Mouse (Mus musculus) brain, adult 2 months (tissue): ENCODE data around the gene St7l.

Experiments
- DNase-seq: peaks from one replicate; pipeline ENCODE4 v3.0.0; 2011; ENCODE audit warnings: low read depth, low spot score

Gene St7l

DNA sequence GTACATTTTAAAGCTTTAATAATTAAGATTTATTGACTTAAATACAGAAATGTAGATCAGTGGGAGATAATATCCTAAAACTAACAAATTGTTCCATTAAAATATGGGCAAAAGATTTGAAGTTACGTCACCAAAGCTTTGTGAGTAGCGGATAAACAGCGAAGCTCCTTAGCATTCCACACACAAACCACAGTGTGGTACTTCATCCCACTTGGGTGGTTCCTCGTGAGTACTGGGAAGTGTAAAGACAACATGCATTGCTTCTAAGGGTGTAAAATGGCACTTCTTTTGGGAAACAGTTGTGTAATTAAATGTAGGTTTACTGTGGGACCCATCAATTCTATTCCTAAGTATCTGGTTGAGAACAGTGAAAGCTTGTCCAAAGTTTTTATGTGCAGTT, 37.3 kb downstream of the St7l start:
- no peak for DNase-seq

DNA sequence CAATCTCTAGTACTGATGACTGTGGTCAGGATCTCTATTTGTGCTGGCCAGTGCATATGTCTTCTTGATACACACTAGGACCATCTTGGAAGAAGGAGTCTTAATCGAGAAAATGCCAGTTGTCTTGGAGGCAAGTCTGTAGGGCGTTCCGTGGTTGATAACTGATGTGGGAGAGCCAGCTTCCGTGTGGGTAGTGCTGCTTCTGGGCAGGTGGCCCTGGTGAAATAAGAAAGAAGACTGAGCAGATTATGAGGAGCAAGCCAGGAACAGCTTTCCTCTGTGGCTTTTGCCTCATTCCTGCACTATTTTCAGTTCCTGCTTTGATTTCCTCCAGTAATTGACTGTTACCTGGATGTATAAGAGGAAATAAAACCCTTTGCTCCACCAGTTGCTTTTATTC, 41.6 kb downstream of the St7l start:
- peak; percentile 79 for DNase-seq

DNA sequence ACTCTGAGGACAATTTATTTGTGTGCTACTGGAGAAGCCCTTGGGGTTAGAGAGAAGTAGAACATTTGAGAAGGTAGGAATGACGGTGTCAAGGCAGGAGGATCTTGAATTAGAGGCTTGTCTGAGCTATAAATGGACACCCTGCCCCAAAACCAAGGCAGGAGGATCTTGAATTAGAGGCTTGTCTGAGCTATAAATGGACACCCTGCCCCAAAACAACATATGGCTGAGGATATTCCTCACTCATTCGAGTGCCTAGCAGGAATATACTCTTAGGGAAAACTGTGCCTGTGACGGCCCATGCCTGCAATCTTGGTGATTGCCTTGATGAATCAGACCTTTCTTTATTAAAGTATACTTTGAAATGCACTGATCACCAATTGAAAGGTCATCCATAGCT, 42.2 kb downstream of the St7l start:
- peak; percentile 82 for DNase-seq

DNA sequence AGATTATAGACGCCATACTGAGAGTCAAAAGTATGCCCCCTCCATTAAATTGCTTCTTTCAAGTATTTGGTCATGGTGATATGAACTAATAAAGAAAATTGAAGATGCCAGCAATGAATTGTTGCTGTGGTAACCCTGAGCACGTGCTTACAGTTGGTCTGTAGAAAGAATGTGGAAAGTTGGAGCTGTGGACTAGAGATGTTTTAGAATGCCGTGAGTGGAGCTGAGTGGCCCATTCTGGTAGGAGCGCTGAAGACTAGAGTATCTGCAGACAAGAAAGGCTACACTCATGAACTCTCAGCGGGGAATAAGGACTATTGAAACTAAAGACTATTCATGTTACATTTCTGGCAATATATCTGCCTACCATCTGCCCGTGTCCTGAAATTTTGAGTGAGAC, 45.4 kb downstream of the St7l start:
- DNase-seq = no peak

DNA sequence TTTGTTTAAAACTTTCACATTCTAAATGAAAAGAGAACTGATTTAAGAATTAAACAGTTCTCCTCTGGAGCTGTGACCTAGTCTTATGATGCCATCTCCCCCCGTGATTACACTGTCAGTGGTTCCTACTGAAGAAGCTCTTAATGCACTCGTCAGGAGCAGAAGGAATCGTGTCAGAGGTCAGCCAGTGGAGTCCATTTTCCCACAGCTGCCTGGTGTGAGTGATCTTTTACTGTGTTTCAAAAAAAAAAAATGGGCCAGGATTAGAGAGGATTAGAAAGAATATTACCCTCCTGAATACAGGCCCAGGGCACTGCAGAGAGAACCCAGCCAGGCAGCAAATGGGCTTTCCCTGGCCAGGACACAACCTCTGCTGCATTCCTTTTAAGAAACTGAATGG, 51.2 kb downstream of the St7l start:
- DNase-seq = no peak

DNA sequence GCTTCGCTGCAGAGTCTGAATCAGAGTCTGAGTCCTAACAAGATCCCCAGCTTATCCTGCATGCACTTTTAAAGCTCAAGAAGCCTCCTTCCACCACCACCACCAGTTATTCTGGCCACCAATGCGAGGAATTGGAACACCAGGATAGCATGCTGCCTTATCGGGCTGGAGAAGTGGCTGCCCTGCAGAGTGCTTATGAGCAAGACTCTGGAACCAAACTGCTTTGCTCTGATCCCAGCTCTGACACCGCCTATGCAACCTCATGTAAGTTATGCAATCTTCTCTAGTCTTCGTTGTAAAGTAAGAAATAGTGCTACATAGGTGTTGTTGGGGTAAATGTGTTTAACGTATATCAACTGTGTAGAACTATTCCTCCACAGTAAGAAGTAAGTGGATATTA, 65.6 kb downstream of the St7l start:
- DNase-seq = peak; percentile 20

DNA sequence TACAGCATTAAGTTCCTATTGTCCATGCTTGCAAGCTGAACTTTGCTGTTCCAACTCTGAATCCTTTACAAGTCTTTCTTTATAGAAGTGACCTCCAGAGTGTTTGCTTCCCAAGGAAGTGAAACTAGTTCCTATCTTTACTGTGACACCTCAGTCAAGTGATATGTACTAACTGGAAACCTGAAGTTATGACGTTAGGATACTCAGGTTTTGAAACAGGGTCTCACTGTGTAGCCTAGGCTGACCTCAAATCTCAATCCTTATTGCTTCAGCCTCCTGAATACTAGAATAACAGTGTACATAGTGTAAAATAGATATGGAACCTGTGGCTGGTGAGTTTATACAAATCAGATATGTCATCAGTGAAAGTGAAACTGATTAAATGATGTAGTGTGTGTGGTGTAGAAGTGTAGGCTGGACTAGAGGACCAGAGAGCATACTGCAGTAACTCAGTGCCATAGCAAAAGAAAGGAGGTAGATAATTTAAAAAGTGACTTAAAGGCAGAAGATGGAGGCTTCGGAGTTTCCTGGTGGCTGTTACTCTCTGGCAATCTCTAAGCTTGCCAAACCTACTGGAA, 74.0 kb downstream of the St7l start:
- DNase-seq = no peak

DNA sequence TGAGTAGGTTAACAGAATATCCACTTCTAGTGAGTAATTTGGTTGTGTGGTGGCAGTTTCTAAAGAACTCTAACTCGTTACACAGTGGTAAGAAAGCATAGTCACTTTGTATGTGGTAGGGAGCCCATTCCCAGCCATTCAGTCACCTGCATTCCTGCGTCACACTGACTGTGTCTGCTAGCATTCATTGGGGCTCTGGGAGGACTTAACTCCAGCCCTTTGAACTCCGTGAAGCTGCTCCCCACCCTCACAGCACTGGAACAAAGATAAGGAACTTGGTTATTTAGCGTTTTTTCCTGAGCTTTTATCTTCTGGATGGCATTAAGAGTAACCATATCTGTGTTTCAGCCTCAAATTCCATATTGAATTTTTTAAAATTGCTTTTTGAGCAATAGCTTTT, 74.5 kb downstream of the St7l start:
- no peak for DNase-seq

DNA sequence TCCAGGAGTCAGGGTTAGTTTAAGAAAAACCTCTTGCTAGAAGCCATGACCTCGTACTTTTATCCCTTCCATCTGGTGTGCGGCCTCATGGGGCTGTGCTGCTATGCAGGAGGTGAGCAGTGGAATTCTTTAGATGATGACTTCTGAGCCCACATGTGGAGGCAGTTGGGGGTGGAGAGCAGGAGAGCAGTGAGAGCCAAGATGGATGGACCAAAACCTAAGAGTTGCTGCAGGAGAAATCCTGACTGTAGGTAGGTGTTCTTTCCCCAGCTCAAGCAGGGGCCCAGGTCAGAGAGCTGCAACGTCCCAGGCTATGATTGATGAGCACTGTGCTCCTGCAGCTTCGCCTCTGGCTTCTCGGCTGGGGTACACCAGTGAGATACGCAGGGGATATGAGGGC, 76.9 kb downstream of the St7l start:
- DNase-seq = no peak

DNA sequence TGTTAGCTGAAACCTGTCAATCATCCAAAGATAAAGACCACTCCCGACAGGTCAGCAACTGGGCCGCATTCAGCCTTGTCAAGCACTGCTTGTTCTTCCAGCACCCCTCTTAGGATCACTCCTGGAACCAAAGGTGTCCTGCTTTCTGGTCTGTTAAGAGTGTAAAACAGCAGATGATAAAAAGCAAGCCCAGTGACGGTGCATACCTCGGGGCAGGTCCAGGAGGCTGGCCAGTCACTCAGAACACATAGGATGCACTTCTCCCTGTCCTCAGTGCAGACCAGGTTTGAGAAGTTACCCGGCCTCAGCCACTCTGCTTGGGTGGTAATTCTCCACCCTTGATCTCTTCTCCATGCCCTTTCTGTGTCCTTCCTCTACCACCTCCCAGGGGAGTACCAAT, 78.9 kb downstream of the St7l start:
- no peak for DNase-seq

DNA sequence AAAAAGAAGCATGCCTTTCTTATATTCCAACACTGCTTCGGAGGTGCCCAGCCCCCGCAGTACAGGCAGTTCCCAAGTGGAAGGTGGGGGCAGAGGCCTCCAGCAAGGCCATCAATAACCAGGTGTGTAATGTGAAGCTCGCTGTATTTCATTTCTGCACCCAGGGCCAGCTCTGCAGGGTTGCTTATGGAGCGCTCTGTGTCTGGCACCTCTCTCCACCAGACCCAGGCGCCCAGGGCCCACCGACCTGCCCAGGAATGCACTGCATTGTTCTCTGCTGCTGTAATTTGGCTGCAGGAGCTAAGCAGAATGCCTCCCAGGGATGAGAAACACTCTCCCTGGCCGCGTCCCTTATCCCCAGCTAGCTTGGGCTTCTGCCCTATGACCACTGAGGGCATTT, 79.5 kb downstream of the St7l start:
- DNase-seq = no peak

DNA sequence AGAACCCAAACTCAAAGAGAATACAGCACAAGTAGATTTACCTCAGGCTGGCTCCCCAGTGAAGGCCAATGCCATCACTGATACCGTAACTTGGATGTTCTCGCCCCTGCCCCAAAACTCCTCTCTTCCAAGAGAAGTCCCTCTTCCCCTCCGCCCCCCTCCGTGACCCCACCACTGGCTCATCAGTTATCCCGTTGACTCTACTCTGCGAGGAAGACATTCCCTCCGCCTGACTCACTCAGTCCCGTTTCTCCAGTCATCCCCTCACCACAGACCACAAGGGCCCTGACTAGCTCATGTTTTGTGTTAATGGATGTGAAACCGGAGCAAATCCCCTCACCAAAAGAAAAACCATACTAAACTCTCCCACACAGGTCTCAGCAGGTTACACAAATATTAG, 81.1 kb downstream of the St7l start:
- no peak for DNase-seq

DNA sequence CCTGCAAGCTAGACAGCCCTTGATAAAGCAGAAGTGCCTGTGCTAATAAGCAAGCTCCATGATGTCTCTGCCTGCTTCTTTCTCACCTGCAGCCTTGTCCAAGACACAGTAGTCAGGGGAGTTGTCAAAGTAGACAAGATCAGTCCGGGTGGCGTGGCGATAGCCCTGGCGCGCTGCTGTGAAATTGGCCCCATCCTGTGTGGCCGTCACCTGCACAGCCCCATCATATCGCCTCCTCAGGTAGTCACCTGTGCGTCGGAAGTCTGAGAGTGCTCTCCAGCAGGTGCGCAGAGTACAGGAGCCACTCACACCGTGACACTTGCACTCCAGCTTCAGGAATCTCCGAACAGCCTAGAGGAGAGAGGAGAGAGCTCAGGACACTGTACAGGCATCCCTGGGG, 87.1 kb downstream of the St7l start:
- DNase-seq = no peak

DNA sequence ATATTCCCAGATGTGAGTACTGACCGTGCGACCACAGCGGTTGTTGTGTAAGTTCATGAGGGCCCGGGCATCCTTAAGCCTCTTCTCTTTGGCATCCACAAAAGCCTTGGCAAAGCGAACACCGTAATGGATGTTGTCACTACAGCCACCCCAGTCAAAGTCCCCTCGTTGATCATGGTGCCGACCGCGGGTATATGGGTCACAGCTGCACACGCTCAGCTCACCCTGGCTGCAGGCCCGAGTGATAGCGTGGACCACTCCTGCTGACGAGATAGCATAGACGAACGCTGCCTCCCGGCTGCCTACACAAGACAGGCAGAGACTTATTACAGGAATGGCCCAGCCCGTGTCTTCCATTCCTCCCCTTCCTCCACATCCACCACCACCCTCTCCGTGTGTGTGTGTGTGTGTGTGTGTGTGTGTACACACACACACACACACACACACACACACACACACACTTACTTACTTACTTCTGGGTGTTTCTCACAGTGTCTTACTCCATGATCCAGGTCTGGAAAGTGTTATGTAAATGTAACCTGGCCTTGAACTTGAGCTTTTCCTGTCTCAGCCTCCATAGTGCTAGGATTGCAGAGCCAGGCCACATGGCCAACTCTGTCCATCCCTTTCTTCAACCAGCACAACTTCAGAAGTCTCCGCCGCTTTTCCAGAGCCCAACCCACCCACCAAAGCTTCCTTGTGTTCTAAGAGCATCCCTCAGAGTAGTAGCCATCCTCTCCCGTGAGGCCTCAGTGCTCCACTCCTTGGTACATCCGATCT, 89.3 kb downstream of the St7l start:
- no peak for DNase-seq

DNA sequence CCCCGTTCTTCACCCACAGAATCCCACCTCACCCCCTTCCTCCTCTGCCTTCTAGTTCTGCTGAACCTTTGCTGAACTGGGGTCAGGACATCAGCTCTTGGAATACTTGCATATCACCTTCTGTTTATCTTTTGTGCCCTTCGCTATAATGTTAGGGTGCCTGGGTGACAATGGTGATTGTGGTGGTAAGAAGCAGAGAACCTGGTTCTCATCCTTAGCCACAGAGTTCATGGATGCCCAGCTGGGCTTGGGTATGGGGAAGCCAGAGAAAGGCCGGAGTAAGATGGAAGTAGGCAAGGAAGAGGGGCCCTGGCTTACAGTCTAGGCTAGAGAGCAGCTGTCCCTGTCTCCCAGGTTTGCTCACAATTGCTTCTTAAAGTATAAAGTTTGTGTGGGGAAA, 90.3 kb downstream of the St7l start:
- no peak for DNase-seq

DNA sequence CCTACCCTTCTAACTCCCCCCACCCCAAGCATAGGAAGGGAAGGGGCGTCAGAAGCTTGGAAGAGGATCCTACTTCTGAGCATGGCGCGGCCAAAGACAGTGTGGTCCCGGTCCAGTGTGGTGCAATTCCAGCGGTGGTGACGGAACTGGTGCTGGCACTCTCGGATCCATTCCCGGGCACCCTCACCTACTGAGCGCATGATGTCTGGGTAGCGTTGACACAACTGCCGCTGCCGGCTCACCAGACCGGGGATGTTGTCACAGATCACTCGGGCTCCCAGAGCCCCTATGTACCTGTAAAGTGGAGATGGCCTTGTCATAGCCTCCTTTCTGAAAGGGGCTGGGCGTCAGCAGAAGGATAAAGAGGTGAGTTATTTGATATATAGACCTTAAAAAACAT, 90.7 kb downstream of the St7l start:
- DNase-seq = no peak

DNA sequence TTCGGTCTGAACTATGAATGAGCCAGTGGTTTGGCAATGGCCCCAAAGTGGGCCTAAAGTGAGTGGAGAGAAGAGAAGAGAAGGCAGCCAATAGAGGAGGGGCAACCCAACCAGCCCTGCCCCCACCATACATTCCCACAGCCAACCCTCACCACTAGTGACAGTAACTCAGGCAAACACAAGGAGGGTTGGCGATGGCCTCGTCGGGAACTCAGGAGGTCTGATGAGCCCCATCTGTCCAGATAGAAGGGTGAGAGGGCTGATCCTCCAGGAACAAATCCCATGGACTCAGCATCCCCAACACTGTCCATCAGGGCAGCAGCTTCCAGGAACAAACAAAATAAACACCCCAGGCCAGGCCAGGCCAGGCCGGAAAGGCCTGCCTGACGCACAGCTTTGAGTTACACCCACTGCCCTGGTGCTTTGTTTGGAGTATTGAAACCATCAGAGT, 92.4 kb downstream of the St7l start:
- DNase-seq = no peak

DNA sequence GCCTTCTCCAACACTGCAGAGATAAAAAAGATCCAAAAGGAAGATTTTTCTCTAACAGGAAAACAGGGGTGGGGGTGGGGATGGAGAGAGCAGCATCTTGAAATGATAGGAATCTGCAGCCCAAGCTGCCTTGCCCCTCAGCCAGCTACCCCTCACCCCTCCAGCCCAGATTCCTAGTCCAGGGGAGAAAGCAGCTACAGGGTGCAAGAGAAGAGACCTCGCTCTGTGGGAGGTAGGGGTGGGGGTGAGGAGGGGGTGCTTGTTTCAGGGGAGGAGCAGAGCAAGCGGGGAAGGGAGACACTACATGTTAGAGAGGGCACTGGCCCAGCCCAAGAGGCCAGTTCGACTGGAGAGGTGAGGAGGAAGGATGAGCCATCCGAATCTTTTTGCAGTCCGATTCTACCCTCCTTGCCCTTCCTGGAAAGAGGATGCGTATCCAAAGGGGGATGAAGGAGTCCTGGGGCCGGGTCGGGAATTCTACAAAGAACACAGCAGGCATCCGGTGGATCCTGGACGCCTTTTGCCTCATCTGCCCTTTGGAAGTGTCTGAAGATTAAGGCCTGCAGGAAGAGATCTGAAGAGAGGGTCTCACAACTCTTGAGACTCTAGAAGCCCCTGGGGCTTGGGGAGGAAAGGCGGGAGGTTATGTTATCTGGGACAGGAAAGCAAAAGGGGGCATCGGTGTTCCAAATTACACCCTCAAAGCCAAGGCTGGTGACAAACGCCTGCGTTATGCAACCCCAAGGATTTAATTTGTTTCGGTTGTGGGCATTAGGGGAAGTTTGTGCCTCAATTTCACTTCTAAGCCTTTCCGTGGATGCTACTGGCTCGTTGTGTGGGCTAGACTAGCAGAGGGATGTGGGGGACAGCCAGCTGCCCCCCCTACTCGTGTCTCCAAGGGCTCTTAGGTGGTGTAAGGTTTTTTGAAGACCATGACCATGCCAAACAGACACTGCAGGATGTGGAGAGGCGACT, 96.5 kb downstream of the St7l start:
- no peak for DNase-seq

DNA sequence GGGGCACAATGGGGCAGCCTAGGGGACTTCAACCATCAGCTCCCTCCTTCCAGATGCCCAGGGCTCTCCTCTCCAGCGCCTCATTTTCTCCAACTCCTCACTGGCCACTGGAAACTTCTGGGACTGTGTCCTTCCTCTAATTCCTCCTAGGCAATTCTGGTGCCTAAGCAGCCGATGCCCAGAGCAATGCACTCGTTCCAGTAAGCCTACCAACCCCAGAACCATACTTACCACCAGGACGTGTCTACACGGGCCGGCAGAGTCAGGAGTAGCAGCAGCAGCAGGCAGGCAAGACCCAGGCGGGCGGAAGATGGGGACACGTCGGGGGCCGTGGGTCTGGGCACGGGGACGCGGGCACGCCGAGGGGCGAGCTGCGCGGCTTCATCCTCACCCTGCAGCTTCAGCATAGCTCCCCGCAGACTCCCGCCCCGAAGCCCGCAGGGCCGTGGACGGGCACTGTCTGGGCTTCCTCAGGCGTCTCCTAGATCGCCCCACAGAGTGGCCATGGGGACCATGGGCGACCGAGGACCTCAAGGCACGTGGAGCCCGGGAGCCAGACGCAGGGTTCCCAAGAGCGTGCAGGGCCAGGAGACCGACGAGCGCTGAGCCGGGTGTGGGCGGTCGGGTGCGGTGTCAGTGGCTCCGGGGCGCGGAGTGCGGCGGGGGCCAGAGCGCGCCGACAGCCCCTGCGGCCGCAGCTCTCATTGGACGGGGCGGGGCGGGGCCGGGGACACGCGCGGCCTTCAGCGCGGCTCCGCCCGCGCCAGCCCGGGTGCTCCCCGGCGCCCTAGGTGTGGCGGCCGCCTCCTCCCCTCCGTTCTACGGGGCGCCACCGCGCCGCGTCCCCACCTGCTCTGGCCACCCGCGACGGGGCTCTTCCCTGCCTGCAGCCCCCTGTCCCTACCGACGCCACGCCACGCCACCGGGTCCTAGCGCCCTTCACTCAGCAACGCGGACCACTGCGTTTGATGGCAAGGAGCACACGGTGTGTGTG, 97.6 kb downstream of the St7l start, which contains the start of gene Wnt2b:
Wnt2b (minus strand) TSS at position 856 of the 994 bp plus-strand sequence.
- DNase-seq = no peak

DNA sequence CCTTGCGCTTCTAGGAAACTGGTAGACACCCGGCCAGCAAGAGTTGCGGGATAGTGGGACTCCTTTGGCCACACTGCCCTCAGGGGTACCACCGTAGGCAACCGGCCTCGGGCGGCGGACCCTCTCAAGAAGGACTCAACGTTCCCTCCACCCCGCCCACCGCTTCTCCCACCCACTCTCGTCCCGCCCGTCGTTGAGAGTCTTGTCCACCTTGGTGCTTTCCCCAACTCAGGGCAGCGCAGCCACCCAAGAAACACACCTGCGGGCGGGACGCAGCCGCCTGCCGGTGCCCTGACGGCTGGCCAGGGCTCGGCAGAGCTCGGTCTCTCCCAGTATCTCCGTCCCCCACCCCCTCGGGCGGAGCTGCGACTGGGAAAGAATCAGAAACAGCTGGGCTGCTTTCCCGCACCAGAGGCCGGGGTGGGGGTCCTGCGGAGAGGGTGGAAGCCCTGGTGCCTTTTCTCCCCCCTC, 98.4 kb downstream of the St7l start:
- no peak for DNase-seq

DNA sequence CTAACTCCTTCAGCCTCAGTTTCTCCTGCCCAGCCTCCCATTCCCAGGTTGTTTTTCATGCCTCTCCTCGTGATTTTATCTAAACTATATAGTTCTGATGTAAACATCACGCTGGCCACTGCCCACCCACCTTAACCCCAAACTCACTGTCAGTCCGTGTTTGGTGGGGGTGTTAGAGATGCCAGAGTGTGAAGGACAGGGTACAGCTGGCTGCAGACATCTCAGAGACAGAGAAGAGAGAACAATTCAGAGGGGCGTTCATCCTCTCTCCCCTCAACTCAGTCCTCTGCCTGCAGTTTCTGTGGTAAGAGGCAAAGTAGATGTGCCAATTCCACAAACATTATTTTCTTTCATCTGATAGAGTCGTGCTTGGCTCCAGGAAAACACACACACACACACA, 99.1 kb downstream of the St7l start:
- no peak for DNase-seq
